Mouse (Mus musculus) left cerebral cortex, adult 11 months (tissue): Measurements from ENCODE around the gene Klrb1c.
A peak's percentile ranks its signal among the peaks of the same experiment; 100 is the strongest.
"Not testable (repeated sequence)": the region's sequence is repeated elsewhere in the genome, so short reads cannot be mapped to it uniquely, and the experiment has no call there.

Experiments
- DNase-seq: peaks from one replicate; pipeline ENCODE4 v3.0.0; 2022; ENCODE audit warnings: low spot score

The Klrb1c gene

DNA sequence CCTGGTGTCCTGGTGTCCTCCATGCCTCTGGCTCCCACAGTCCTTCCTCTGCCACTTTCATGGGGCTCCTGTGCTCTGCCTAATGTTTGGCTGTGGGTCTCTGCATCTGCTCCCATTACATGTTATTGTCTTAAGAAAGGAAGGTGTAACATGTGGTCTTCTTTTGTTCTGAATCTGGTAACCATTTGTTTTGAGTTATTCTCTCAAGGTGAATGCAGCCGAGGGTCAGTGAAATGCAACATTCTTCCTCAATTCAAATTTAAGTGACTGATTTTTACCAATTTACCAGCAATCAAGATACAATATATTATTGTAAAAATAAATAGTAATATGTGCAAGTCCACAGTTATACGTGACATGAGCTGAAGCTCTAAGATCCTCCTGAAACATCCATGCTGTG lies at the start of gene Klrb1c:
Klrb1c (minus strand) TSS at position 101 of the 400 bp plus-strand sequence.
- DNase-seq, result no peak

GRCm38 (mm10) chr6:128837454-128838341 lies 48.7 kb upstream of the Klrb1c start:
- DNase-seq, result no peak

DNA sequence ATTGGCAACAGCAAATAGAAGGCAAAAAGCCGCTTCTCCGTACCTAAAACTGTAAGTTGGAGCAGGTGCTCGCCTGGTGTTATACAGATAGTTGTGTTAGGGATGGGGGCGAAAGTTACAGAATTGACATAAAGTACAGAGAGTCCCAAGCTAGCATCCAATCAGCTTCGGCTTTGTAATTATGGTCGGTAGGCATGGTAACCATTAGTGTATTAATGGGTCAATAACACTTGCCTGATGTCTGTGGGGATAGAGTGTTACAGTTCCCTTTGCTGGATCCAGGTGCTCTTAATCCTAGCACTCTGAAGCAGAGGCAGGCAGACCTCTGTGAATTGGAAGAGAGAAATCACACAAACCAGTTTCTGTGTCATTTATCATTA lies 47.9 kb upstream of the Klrb1c start:
- no peak for DNase-seq

- DNase-seq, result no peak
Observed at GRCm38 (mm10) chr6:128836191-128836954, 47.4 kb upstream of the Klrb1c start.

DNA sequence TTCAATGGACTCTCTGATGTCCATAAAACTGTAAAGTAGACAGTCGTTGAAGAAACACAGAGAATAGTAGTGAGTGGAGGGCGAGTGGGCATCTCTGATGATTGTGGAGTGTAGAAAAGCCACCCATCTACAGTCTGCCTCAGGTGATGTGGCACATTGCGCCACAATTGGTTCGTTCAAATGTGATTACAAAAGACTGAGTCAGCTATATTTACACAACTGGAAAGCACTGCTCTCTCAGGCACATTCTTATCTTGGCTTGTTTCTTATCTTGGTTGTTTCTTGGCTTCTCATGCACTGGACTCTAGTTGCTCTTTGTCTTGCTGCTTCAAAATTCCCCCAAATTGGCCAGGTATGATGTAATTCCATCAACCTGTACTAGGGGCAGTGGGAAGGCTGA lies 46.6 kb upstream of the Klrb1c start:
- no peak for DNase-seq

- DNase-seq, result no peak
Observed at GRCm38 (mm10) chr6:128833046-128833445, 44.0 kb upstream of the Klrb1c start.

GRCm38 (mm10) chr6:128829837-128830236 lies 40.8 kb upstream of the Klrb1c start:
- no peak for DNase-seq

DNA sequence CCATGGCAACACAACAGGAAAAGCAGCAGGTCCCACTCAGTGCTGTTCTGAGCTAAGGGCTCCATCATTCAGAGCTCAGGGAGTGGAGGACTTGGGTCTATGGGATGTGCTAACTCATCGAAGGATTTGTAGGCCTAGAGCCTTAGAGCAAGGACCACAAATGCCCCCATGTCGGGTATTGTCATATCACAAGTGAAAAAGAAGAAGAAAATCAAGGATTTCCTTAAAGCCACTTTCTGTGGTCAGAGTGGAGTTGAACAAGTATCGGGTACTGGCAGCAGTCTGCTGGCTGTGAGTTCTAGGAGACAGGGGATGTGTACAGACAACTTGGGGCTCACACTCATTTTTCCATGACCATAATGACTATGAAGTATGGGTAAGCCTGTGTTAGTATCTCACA lies 37.8 kb upstream of the Klrb1c start:
- no peak for DNase-seq

- no peak for DNase-seq
Observed at GRCm38 (mm10) chr6:128826132-128826531, 37.1 kb upstream of the Klrb1c start, which contains the start of the genes Gm44511 and Klrb1b. TSS of gene Gm44511 (minus strand) at chr6:128826315. TSS of gene Klrb1b (minus strand) at chr6:128826331.

DNA sequence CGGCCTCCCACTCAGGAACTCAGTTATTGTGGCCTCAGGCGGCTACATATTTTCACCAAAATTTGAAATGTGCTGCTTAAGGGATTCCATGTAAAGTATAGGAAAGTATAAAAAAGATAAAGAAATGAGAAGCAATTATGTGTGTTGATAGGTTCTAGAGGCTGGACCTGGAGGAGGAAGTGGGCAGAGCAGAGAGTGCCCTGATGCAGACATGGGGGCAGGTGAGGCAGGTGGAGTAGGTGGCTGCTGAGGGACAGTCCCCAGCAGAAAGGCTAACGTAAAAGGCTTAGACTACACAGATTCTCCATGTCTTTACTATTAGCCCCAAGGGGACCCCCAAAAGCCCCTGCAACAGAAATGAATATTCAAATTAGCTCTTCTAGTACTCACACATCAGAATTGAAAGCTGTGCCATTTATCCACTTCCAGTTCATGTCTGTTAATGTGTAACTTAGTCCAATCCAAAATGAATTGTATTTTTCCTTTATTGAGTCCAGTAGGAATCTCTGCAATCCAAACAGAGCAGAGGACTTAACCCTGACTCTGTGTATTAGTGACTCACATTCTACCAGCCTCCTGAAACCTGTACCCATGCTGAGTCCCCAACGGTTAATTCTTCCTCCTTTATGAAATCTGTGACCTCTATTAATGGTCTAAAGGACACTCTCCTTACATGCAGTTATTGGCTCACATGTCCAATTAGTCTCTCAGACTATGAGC lies 29.2 kb upstream of the Klrb1c start:
- DNase-seq, result no peak

GRCm38 (mm10) chr6:128808532-128808931 lies 19.5 kb upstream of the Klrb1c start:
- no peak for DNase-seq

GRCm38 (mm10) chr6:128807021-128807420 lies 18.0 kb upstream of the Klrb1c start:
- no peak for DNase-seq

DNA sequence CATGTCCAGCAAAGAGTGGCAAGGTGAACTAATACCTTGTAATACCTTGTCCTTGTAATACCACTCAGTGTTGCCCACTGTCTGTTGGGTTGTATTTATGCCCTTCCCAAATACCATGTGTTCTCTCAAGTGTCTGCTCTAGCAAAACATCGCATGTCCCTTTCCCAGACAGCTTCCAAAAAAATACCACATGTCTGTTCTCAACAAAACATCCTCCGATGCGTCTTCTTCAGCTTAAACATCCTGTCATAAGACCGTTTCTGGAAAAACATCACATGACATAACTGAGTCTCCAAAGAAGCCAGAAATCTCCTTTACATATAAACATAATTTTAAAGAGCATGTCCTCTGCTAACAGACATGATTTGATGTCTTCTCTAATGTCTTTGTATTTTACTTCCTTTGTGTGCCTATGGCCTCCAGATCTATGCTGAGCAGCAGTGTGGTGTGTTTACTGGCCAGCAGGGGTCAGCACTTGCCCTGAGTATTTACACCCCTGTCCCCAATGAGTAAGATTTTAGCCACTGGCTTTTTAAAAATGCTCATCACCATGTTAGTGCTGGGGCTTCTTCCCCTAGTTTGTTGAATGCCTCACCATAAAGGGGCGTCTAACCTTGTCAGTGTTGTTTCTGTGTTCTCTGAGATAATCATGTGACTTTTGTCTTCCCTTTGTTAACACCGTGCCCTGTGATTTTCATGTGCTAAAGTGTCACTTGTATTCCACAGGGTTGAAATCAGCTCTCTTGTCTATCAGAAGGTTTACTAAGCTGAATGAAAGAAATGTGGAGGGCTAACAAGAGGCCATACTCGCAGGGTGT lies 16.0 kb upstream of the Klrb1c start:
- DNase-seq, result not testable (repeated sequence)

- peak; percentile 95 for DNase-seq
Observed at GRCm38 (mm10) chr6:128802999-128803857, 14.2 kb upstream of the Klrb1c start.

- peak; percentile 45 for DNase-seq
Observed at GRCm38 (mm10) chr6:128802557-128802956, 13.5 kb upstream of the Klrb1c start.

DNA sequence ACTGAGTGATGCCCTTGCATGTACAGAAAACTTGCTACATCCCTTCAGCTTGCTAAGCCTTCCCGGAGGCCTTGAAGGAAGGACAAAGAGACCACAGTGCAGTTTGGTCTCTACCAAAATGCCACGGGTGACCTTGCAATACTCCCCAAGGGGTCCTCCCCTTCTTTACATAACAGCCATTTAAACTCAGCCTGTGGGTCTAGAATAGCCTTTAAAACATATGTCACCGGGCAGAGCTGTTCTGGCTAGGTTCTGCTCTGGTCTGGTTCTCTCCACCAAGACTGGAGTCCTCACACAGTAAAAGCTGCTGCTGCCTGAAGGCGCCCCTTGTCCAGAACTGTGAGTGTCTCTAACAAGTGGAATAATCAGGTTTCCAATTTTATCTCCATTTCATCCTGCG lies 11.7 kb upstream of the Klrb1c start:
- DNase-seq, result not testable (repeated sequence)

DNA sequence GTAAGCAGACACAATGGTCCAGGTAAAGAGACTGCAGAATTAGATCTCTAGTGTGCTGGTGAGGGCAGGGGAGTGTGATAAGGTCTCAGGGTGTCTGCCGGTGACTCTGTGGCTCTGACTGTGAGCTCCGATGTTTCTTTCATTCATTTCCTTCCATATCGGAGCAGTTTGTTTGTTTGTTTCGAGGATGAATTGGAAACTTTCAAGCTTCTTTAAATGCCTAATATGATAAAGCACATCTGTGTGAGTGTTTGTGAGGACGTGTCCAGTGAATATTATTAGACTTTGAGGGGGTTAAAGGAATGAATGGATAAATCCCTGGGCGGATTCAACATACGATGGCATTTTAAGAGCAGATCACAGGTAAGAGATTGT lies 10.9 kb upstream of the Klrb1c start:
- no peak for DNase-seq

DNA sequence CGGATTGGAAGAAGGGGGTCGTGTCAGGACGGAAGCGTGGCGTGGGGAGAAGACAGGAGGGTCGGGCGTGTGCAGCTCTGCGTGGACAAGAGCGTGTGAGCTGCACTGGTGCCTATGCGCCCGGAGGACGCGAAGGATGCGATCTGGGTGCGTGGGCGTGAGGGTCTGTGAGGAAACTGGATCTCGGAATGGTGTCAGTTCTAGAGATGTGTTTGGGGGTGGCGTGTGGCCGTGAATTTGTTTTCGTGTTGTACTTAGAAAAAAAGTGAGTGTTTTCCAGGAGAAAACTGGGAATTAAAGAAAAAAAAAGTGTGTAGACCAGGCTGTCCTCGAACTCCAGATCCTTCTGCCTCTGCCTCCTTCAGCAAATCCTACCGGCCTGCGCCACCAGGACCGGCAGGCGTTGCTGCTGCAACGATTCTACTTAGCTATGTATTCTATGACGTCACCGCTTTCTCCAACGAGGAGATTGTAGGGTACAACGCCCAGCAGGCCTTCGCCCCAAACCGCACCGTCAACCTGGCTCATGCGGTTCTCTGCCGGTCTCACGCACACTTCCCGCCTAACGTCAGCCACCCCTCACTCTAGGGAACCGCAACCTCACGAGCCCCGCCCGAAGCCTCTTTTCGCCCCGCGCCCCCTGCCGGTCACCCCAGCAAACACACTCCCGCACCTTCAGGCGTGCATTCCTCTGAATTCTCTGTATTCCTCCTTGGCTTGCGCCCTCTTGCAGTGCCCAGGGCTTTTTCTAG lies 10.3 kb upstream of the Klrb1c start:
- DNase-seq, result peak; percentile 87

DNA sequence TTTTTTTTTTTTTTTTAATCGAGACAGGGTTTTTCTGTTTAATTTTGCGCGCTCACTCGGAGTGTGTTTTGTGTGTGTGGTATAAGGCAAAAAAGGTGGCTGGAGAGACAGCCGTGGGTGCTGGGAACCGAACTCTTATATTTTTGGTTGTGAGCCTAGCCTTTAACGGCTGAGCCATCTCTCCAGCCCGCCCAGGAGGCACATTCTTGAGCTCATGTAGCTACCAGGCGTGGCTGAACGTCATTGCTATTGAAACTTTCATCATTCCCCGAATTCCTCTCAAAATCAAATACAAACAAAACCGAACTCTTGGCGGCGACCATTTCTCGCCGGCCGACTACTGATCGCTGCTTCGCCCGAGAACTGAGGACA lies 9.7 kb upstream of the Klrb1c start:
- peak; percentile 67 for DNase-seq
